Mouse (Mus musculus): ENCODE measurements around the gene Mcts2.

GRCm38 (mm10) chr2:152725178-152725750 lies 38.4 kb downstream of the Mcts2 start:
- TF ChIP-seq CTCF (IDR thresholded peaks at IDR 0.05; ENCODE audit: low read depth, low read length) = no peak
- TF ChIP-seq EP300 (IDR thresholded peaks at IDR 0.05; ENCODE audit: insufficient read depth, low read depth, low read length) = no peak

Measured in ES-Bruce4 (cell line).